Mouse (Mus musculus) cortical plate, adult 2 months (tissue): ENCODE data around the gene Itgb2.

Experiments used
- CTCF ChIP-seq: fragments of 200-500 bp; IDR thresholded peaks from 2 replicates; pipeline ENCODE4 v1.5.1; 2011; ENCODE audit warnings: mild to moderate bottlenecking, control low read depth, low read length; ENCODE audit not compliant: insufficient read depth; ENCODE audit errors: extremely low read depth
- POLR2A ChIP-seq: fragments of 200-500 bp; IDR thresholded peaks from 2 replicates; pipeline ENCODE4 v1.6.1; 2011; ENCODE audit warnings: mild to moderate bottlenecking, low read length, control low read depth; ENCODE audit not compliant: insufficient read depth; ENCODE audit errors: extremely low read depth

DNA sequence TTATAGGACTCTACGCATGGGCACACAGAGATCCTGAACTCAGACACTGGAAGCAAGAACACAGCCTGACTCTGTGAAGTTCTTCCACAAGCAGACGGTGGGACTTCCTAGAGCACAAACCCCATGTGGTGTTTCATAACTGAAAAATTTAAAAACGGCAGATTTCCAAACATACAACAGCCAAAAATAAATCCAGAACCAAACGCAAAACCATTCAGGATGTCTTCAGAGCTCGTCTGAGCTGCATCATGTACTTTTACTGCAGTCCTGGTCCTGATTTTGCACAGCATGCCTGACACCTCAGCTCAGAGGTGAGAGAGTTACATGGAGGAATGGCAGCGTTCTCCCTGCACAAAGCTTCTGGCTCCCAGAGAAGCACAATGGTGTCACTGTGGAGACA lies 38.5 kb upstream of the Itgb2 start:
- no peak for TF ChIP-seq CTCF
- TF ChIP-seq POLR2A = no peak
